Mouse (Mus musculus): ENCODE data around the gene Gak. TPM values are rescaled to one million over a fixed set of nuclear protein-coding genes. Genes with fewer than 3 reads are reported as not detected.
A peak's percentile ranks its signal among the peaks of the same experiment; 100 is the strongest.

Gene Gak
- polyA plus RNA-seq, 1 experiment from 2014 or later: 58.9 TPM

DNA sequence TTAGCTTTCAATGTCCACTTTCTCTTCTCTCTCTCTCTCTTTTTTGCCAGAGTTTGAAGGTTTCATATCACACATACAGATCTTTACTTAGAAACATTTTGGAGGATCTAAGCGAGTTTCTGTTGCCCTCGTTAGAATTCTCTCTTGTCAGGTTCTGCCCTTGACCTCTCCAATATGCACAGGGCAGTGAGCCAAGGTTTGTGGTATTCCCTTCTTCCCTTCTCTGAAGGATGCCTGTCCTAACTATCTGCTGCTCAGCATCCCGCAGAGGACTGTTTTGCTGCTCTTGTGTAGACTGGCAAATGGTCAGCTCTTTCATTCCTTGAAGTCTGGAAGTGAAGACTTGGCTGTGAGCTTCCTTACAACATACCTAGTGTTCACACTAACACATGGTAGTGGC lies 65.2 kb downstream of the Gak start:
- Histone ChIP-seq H3K4me2 (replicated peaks) (no peak overlapping the region), H3K27ac (no peak overlapping the region), H3K4me3 (no peak overlapping the region), H3K4me1 (no peaks in the 10 kb centered on the region), H3K9me3 (no peaks in the 10 kb centered on the region), H3K27me3 (replicated peaks) (no peaks in the 10 kb centered on the region), H3K9ac (no peak overlapping the region), H3K36me3 (peaks cover 28% of the 10 kb centered on the region)
- WGBS: 94% methylated on average over 3 of the region's 3 CpGs
- no peak for ATAC-seq (ENCODE audit: low FRiP score, low read depth)

DNA sequence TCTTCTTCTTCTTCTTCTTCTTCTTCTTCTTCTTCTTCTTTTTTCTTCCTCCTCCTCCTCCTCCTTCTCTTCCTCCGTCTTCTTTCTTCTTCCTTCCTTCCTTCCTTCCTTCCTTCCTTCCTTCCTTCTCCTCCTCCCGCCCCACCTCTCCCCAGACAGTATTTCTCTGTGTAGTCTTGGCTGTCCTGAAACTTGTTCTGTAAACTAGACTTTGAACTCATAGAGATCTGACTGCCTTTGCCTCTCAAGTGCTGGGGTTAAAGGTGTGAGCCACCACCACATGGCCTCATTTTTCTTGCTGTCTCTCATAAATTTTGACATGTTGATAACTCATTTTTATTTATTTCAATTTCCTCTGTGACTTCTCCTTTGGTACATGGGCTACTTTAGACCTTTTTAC lies 67.1 kb downstream of the Gak start:
- no peaks in the 10 kb centered on the region for H3K9me3 ChIP-seq
- WGBS: 83% methylated on average over 2 of the region's 2 CpGs
- H3K4me1 ChIP-seq: no peaks in the 10 kb centered on the region
- no peaks in the 10 kb centered on the region for H3K27me3 ChIP-seq (replicated peaks)
- peaks cover 9% of the 10 kb centered on the region for H3K36me3 ChIP-seq
- H3K4me3 ChIP-seq: no peak overlapping the region
- no peak for ATAC-seq (ENCODE audit: low FRiP score, low read depth)
- H3K4me2 ChIP-seq (replicated peaks): no peak overlapping the region
- no peak overlapping the region for H3K9ac ChIP-seq
- H3K27ac ChIP-seq: no peak overlapping the region

DNA sequence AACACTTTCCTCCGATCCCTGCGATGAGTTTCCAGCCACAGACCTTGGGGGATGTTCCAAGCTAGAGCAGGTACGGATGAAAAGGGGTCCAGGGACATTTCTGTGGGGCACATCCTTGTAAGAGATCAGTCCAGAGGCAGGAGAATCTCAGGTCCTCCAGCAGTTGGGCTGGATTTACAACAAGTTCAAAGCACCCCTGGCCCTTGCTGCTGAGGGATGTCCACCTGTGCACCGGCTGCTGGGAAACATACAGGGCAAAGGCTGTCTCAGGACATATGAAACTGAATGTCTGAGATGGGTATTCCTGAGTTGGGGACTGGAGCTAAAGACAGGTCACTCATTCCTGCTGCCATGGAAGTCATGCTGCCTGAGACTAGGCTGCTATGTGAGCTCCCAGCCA lies 72.6 kb downstream of the Gak start:
- no peak for ATAC-seq (ENCODE audit: low FRiP score, low read depth)
- 74% methylated on average over 4 of the region's 4 CpGs for WGBS
- Histone ChIP-seq H3K36me3 (no peaks in the 10 kb centered on the region), H3K4me1 (no peaks in the 10 kb centered on the region), H3K4me2 (replicated peaks) (no peak overlapping the region), H3K27ac (no peak overlapping the region), H3K4me3 (no peak overlapping the region), H3K9me3 (no peaks in the 10 kb centered on the region), H3K9ac (no peak overlapping the region), H3K27me3 (replicated peaks) (no peaks in the 10 kb centered on the region)

DNA sequence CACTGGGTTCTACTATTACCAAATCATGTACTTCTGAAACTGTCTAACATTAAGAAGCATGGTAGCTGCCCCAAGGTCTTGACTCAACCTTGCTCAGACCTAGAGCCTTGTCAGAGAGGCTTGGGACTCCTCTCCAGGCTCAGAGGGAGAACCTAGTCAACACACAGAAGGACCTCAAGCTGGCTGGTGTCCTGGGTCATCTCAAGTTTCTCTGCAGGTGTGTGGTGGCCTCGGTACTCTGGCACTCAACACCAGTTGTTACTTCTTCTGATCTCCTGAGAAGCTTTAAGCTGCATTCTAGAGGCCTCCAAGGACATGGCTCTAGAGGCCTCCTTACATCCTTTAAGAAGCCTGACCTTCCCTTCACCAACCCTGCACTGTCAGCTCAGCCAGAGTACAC lies 75.5 kb downstream of the Gak start:
- Histone ChIP-seq H3K27ac (no peak overlapping the region), H3K4me3 (no peak overlapping the region), H3K27me3 (replicated peaks) (peaks cover 22% of the 10 kb centered on the region), H3K9ac (no peak overlapping the region), H3K4me1 (peaks cover 9% of the 10 kb centered on the region), H3K36me3 (no peaks in the 10 kb centered on the region), H3K4me2 (replicated peaks) (no peak overlapping the region), H3K9me3 (no peaks in the 10 kb centered on the region)
- ATAC-seq (ENCODE audit: low FRiP score, low read depth): no peak
- WGBS: 81% methylated on average over 1 of the region's 1 CpGs

DNA sequence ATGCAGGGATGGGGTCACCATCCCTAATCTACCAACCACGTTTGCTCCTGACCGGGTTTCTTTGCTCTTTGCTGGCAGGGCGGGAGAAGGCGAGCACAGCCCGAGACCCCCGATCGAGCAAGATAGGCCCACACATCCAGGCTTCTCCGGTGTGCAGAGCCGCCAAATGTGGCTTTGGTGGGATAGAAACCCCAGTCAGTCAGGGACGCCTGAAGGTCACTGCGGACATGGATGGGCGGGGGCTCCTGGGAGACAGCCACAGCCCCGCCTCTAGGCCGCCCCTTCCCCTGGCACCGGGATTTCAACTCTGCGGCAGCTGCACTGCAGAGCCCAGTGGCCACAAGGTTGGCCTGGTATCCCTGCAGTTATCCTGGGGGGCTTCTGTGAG lies 79.4 kb downstream of the Gak start:
- Histone ChIP-seq H3K4me1 (peaks cover 9% of the 10 kb centered on the region), H3K27me3 (replicated peaks) (peaks cover 35% of the 10 kb centered on the region), H3K36me3 (no peaks in the 10 kb centered on the region), H3K27ac (no peak overlapping the region), H3K9ac (peak overlapping the region; percentile 57), H3K4me3 (peak overlapping the region; percentile 41), H3K4me2 (replicated peaks) (peak overlapping the region; percentile 73), H3K9me3 (no peaks in the 10 kb centered on the region)
- ATAC-seq (ENCODE audit: low FRiP score, low read depth): peak; percentile 72
- under 1% methylated on average over 16 of the region's 16 CpGs for WGBS

DNA sequence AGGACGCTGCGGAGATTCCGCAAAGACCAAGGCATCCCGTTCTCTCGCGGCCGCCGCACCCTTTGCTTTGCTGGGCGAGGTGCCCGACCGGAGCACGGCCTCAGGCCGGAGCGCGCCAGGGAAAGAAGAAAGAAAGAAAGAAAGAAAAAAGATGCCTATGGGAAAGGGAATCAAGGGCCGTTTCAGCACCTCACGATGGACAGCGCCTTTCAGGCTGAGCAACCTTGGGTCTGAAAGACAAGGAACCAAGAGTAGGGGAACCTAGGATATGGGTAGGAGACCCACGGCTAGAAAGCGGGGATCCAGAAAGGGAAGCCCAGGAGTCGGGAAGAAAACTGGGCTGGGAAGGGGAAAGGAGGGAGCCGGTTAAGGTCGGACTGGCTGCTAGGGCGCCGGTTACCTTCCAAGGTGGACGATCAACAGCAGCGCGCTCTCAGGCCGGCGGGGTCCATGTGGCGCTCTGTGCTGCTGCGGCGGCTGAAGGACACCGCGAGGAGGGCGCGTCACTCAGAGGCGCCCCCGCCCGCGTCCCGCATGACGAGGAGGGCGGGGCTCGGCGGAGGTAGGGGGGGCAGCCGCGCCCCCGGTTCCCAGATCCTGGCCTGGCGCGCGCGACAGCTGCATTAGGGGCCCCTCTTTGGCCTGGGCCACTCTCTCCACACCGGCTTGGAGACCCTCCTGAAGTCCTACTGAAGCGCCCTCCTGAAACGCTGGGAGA lies 79.9 kb downstream of the Gak start, which contains the start of gene Cplx1:
TSS of gene Cplx1 (minus strand) at position 536 of the 718 bp plus-strand sequence.
- under 1% methylated on average over 56 of the region's 56 CpGs for WGBS
- Histone ChIP-seq H3K4me1 (peaks cover 9% of the 10 kb centered on the region), H3K9me3 (no peaks in the 10 kb centered on the region), H3K9ac (peak within 1 kb of the TSS; percentile 57), H3K27ac (no peak within 1 kb of the TSS), H3K36me3 (no peaks in the 10 kb centered on the region), H3K27me3 (replicated peaks) (peaks cover 35% of the 10 kb centered on the region), H3K4me3 (peak within 1 kb of the TSS; percentile 41), H3K4me2 (replicated peaks) (peak within 1 kb of the TSS; percentile 73)
- ATAC-seq (ENCODE audit: low FRiP score, low read depth): peak; percentile 90

DNA sequence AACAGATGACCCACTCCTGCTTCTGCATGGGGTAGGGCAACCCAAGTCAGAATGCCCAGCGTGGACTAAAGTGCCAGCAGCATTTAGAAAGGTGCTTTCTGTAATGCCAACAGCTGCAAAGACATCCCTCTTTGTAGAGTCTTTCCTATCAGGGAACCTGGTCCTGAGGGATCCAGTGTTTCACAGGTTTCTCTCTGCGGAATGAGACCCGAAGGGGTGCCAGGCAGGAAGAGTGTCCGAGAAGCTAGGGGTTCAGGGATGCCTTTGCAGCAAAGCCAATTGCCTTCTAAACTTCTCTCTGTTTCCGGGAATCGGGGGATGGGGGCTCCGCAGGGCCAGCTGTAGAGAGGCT lies 80.4 kb downstream of the Gak start:
- Histone ChIP-seq H3K9ac (peak overlapping the region; percentile 57), H3K4me1 (peaks cover 9% of the 10 kb centered on the region), H3K4me3 (peak overlapping the region; percentile 41), H3K36me3 (no peaks in the 10 kb centered on the region), H3K9me3 (no peaks in the 10 kb centered on the region), H3K27ac (no peak overlapping the region), H3K27me3 (replicated peaks) (peaks cover 35% of the 10 kb centered on the region), H3K4me2 (replicated peaks) (peak overlapping the region; percentile 73)
- ATAC-seq (ENCODE audit: low FRiP score, low read depth): no peak
- WGBS: 17% methylated on average over 7 of the region's 7 CpGs

DNA sequence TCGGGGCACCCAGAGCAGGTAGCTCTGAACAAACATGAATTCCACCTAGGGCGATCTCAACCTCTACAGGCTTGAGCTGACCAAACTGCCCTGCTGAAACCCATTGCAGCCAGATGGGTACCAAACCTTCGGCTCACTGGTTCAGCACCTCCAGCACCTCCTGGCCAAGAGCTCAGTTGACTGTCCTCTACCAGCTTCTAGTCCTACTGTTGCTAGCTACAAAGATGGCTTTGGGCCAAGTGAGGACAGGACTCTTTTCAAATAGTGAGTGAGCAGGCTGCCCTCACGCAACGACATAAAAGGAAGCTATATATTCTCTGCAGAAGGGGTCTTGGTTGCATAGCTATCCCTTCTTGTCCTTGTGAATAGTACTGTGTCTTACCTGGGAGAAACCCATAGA lies 81.9 kb downstream of the Gak start:
- Histone ChIP-seq H3K4me3 (no peak overlapping the region), H3K9ac (no peak overlapping the region), H3K27ac (no peak overlapping the region), H3K27me3 (replicated peaks) (peaks cover 35% of the 10 kb centered on the region), H3K9me3 (no peaks in the 10 kb centered on the region), H3K4me1 (peaks cover 9% of the 10 kb centered on the region), H3K4me2 (replicated peaks) (no peak overlapping the region), H3K36me3 (no peaks in the 10 kb centered on the region)
- no peak for ATAC-seq (ENCODE audit: low FRiP score, low read depth)
- 90% methylated on average over 5 of the region's 5 CpGs for WGBS

DNA sequence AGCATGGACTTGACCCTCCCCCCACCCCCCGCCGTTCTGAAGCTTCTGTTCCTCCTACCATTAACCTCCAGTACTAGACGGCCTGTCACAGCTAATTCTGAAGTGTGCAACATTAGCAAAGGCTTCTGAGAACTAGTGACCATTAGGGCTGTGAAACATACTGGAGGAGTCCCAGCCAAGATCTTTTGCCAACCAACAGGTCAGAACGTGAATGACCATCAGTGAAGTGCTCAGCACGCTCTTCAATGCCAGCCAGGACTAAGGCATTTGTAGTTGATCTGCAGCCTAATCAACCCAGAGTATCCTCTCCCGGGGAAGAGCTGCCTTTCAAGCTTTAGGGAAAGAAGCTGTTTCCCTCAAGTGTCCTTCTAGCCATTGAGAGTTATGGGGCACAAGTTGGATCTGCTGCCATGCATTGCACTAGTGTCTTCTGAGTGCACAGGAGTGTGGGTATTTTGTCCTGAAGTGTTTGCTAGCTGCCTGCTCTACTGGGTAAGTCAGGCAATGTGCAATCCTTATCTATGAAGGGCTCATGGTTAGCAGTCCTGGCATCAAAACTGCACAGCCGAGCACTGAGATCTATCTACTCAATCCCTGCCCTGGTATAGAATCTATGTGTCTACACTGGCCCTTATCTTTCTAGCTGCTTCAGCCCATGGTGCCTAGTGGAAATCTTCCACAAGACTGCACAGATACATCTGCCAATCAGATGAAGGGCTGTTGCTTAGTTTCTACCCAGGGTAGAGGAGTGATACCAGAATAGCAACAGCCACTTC lies 85.9 kb downstream of the Gak start:
- H3K4me1 ChIP-seq: no peaks in the 10 kb centered on the region
- ATAC-seq (ENCODE audit: low FRiP score, low read depth): no peak
- H3K9ac ChIP-seq: no peak overlapping the region
- no peak overlapping the region for H3K4me3 ChIP-seq
- no peaks in the 10 kb centered on the region for H3K9me3 ChIP-seq
- H3K4me2 ChIP-seq (replicated peaks): no peak overlapping the region
- H3K27me3 ChIP-seq (replicated peaks): peaks cover 9% of the 10 kb centered on the region
- 69% methylated on average over 7 of the region's 7 CpGs for WGBS
- H3K36me3 ChIP-seq: no peaks in the 10 kb centered on the region
- H3K27ac ChIP-seq: no peak overlapping the region

DNA sequence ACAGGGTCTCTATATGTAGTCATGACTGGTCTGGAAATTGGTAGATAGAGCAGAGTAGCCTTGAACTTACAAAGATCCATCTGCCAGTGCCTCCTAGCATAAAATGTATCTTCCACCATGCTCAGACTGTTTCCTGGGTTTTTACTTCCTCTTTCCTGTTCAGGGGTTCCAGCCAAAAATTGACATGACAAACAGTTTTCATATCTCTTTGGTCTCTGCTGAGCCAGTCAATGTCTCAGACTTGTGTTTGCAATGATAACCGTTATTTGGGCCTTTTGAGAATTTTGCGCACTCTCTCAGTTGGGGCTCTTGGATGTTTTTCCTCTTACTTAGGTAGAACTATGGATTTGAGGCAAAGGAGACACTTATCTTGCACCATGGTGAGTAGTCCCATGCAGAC lies 95.4 kb downstream of the Gak start:
- ATAC-seq (ENCODE audit: low FRiP score, low read depth): no peak
- 97% methylated on average over 2 of the region's 2 CpGs for WGBS

DNA sequence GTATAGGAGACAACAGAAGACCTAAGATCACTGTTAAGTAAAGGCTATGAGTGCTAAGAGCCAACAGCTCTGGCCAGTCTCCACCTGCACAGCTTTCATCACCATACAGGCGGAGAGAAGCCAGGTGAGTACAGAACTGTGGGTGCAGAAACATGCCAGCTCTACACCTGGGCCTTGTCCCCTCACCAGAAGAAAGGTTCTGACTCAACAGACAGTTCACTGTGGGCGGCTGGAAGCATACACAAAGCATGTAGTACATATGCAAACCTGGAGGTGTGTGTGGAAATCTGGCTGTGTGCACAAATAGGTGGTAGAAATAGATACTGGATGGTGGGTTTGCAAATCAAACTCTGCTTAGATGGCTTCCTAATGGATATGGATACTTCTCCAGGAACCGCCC lies 107.0 kb downstream of the Gak start:
- Histone ChIP-seq H3K4me1 (no peaks in the 10 kb centered on the region), H3K4me2 (replicated peaks) (no peak overlapping the region), H3K9ac (no peak overlapping the region), H3K27ac (no peak overlapping the region), H3K36me3 (0 out of 2 replicates have a peak, but pooled peaks cover 4% of the 10 kb centered on the region), H3K4me3 (no peak overlapping the region), H3K9me3 (no peaks in the 10 kb centered on the region), H3K27me3 (replicated peaks) (no peaks in the 10 kb centered on the region)
- no peak for ATAC-seq (ENCODE audit: low FRiP score, low read depth)
- WGBS: 93% methylated on average over 3 of the region's 3 CpGs

More for the DNA sequence above, 95.4 kb downstream of the Gak start:
- Histone ChIP-seq H3K27ac (no peak overlapping the region), H3K36me3 (0 out of 2 replicates have a peak, but pooled peaks cover 4% of the 10 kb centered on the region), H3K9me3 (peaks cover 17% of the 10 kb centered on the region), H3K27me3 (replicated peaks) (no peaks in the 10 kb centered on the region), H3K4me2 (replicated peaks) (no peak overlapping the region), H3K9ac (no peak overlapping the region), H3K4me3 (no peak overlapping the region), H3K4me1 (no peaks in the 10 kb centered on the region)

DNA sequence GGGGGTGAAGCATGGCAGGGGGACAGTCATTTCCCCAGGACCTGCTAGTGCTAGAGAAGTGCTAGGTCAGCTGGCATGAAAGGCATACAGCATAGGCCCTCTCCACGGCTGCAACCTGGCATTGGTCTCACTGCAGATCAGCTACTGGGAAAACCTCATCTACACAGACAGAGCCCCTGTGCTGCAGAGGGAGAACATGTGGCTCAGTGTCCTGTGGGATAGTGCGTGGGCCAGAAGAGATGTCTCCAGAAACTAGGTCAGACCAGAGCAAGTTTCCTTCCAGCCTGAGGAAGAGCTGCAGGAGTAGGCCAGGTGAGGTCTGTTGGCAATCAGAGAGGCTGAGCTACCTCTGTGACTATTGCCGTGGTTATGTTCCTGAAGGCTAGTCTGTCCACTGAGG lies 107.7 kb downstream of the Gak start:
- WGBS: 82% methylated on average over 3 of the region's 3 CpGs
- Histone ChIP-seq H3K36me3 (0 out of 2 replicates have a peak, but pooled peaks cover 4% of the 10 kb centered on the region), H3K27ac (no peak overlapping the region), H3K4me1 (no peaks in the 10 kb centered on the region), H3K27me3 (replicated peaks) (no peaks in the 10 kb centered on the region), H3K4me2 (replicated peaks) (no peak overlapping the region), H3K9ac (no peak overlapping the region), H3K4me3 (no peak overlapping the region), H3K9me3 (no peaks in the 10 kb centered on the region)
- no peak for ATAC-seq (ENCODE audit: low FRiP score, low read depth)
